Comparison of ENCODE assay signal across 31 mouse cellular contexts in the genomic region with DNA sequence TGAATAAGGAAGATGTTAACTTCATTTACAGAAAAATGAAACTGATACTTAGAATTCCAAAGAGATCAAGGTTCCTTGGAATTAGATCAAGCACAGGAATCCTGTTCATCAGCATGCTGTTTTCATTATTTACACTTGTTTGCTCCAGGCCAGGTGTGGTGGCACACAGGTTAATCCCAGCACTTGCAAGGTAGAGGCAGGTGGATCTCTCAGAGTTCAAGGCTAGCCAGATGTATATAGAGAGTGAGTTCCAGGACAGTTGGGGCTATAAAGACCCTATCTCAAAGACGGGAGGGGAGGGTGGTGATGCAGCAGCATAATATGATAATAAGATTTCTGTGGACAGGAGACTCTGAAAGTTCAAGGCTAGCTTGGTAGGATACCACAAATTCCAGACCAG. TPM values are rescaled to one million over a fixed set of nuclear protein-coding genes. Genes with fewer than 3 reads are reported as not detected.
DNase-seq lines count a peak whose midpoint lies in the region; ATAC-seq and TF ChIP-seq lines count a peak whose summit lies in the region.
"Had no signal": no experiment of that assay in that cellular context is flagged by ENCODE, and none has a peak within 500 bp of the region (broad histone marks: within the 10 kb centered on the region; RNA-seq: fewer than 3 reads in every experiment).

No protein-coding gene starts in this region.

- TF ChIP-seq CTCF in ES-Bruce4 (IDR thresholded peaks at IDR 0.05; ENCODE audit: low read depth, low read length), result no peak

- DNase-seq in heart, adult 11 months, result peak; percentile 71
- DNase-seq in heart, adult 18-20 months, result no peak
- no peak for DNase-seq in liver, embryonic 11.5 days (ENCODE audit: low spot score)
- DNase-seq in liver, result no peak
- DNase-seq in liver, embryonic 13.5 days, result no peak
- DNase-seq in right cerebral cortex, postnatal 25 days, result no peak
- DNase-seq: cerebellum, adult 8-10 months; cerebellum, postnatal 25 days; gastrocnemius, adult 2 months; heart, postnatal 14 days; kidney, adult 2 months; kidney, postnatal 36 days; retina, postnatal 1 day; right cerebral cortex, postnatal 4 days; thymus, adult 2 months; thymus, postnatal 36 days had no signal

- WGBS in liver, embryonic 11.5 days, result 38% methylated on average over 1 of the region's 1 CpGs
- 34% methylated on average over 1 of the region's 1 CpGs for WGBS in liver, embryonic 13.5 days (ENCODE audit: insufficient replicate concordance)

- H3K4me3 ChIP-seq in liver, embryonic 11.5 days (ENCODE audit: low read depth, low read length), result no peak overlapping the region
- peak overlapping the region; percentile 59 for H3K4me3 ChIP-seq in ES-Bruce4 (ENCODE audit: low read depth, low read length)
- H3K4me3 ChIP-seq in liver, embryonic 13.5 days (replicated peaks), result no peak overlapping the region
- H3K4me3 ChIP-seq: gastrocnemius, adult 2 months; hindbrain, embryonic 12.5 days; left cerebral cortex, adult 2 months; limb, embryonic 12.5 days; liver, embryonic 15.5 days; lung, embryonic 15.5 days; myocyte had no signal

- no peak for ATAC-seq in liver, embryonic 11.5 days (replicated peaks; ENCODE audit: low FRiP score)
- no peak for ATAC-seq in liver, embryonic 13.5 days (ENCODE audit: low read depth)
- ATAC-seq: CD4-positive, CD25-positive, alpha-beta regulatory T cell, adult 4 months; forebrain, embryonic 15.5 days; midbrain, embryonic 16.5 days; Patski had no signal

- no peak overlapping the region for H3K27ac ChIP-seq in liver, embryonic 11.5 days (ENCODE audit: low read depth, low read length)
- H3K27ac ChIP-seq in ES-Bruce4 (ENCODE audit: insufficient read depth, low read length), result peak overlapping the region; percentile 61; the same call in 1 of the 2 replicates
- H3K27ac ChIP-seq in liver, embryonic 13.5 days, result no peak overlapping the region
- H3K27ac ChIP-seq: forebrain, embryonic 15.5 days; gastrocnemius, adult 2 months; hindbrain, embryonic 12.5 days; layer of hippocampus, adult 2 months; left cerebral cortex, adult 2 months; limb, embryonic 12.5 days; liver, embryonic 15.5 days; lung, embryonic 15.5 days; midbrain, embryonic 10.5 days; stomach, postnatal 0 days had no signal

- peaks cover 30% of the 10 kb centered on the region for H3K4me1 ChIP-seq in liver, embryonic 11.5 days (replicated peaks; ENCODE audit: control insufficient read depth, insufficient read depth, low read length)
- peaks cover under 1% of the 10 kb centered on the region for H3K4me1 ChIP-seq in ES-Bruce4 (ENCODE audit: control insufficient read depth, insufficient read depth, low read length)
- H3K4me1 ChIP-seq in liver, embryonic 13.5 days (replicated peaks), result peaks cover 72% of the 10 kb centered on the region

- peak overlapping the region; percentile 79 for H3K4me2 ChIP-seq in liver, embryonic 11.5 days
- H3K4me2 ChIP-seq in liver, embryonic 13.5 days, result 0 out of 2 replicates have a peak overlapping the region, but pooled peaks have one; percentile 99

- no peak overlapping the region for H3K9ac ChIP-seq in liver, embryonic 11.5 days (ENCODE audit: low read depth, low read length)
- peak overlapping the region; percentile 74 for H3K9ac ChIP-seq in ES-Bruce4 (ENCODE audit: low read depth, poor library complexity, severe bottlenecking)
- H3K9ac ChIP-seq in liver, embryonic 13.5 days, result peak overlapping the region; percentile 3; the same call in 1 of the 2 replicates
- H3K9ac ChIP-seq: forebrain, embryonic 15.5 days; hindbrain, embryonic 12.5 days; limb, embryonic 12.5 days; liver, embryonic 15.5 days; lung, embryonic 15.5 days had no signal

- H3K9me3 ChIP-seq in liver, embryonic 11.5 days (ENCODE audit: control insufficient read depth, low read length), result no peaks in the 10 kb centered on the region
- no peaks in the 10 kb centered on the region for H3K9me3 ChIP-seq in ES-Bruce4 (replicated peaks; ENCODE audit: control insufficient read depth, insufficient read depth, low read length, poor library complexity, severe bottlenecking)
- H3K9me3 ChIP-seq in liver, embryonic 13.5 days (replicated peaks), result no peaks in the 10 kb centered on the region
- H3K9me3 ChIP-seq: forebrain, embryonic 15.5 days; hindbrain, embryonic 12.5 days; limb, embryonic 12.5 days; liver, embryonic 15.5 days; lung, embryonic 15.5 days; midbrain, embryonic 10.5 days had no signal

- H3K27me3 ChIP-seq in liver, embryonic 11.5 days (replicated peaks; ENCODE audit: control insufficient read depth, insufficient read depth, low read length), result no peaks in the 10 kb centered on the region
- H3K27me3 ChIP-seq in ES-Bruce4 (ENCODE audit: control insufficient read depth, insufficient read depth, low read length, poor library complexity, severe bottlenecking), result no peaks in the 10 kb centered on the region
- H3K27me3 ChIP-seq in liver, embryonic 13.5 days, result no peaks in the 10 kb centered on the region
- H3K27me3 ChIP-seq: forebrain, embryonic 15.5 days; hindbrain, embryonic 12.5 days; limb, embryonic 12.5 days; liver, embryonic 15.5 days; lung, embryonic 15.5 days; Patski had no signal

- no peak for TF ChIP-seq POLR2A in ES-Bruce4 (IDR thresholded peaks at IDR 0.05; ENCODE audit: insufficient read depth, low read length)

- H3K36me3 ChIP-seq in liver, embryonic 11.5 days (ENCODE audit: control insufficient read depth, insufficient read depth, low read length), result no peaks in the 10 kb centered on the region; the same call in 1 of the 2 replicates
- H3K36me3 ChIP-seq in ES-Bruce4 (ENCODE audit: control insufficient read depth, insufficient read depth, low read length, poor library complexity, severe bottlenecking), result peaks cover 2% of the 10 kb centered on the region; the same call in 1 of the 2 replicates
- H3K36me3 ChIP-seq in liver, embryonic 13.5 days, result no peaks in the 10 kb centered on the region
- H3K36me3 ChIP-seq: forebrain, embryonic 15.5 days; hindbrain, embryonic 12.5 days; limb, embryonic 12.5 days; liver, embryonic 15.5 days; lung, embryonic 15.5 days had no signal

- no peak for TF ChIP-seq EP300 in ES-Bruce4 (IDR thresholded peaks at IDR 0.05; ENCODE audit: insufficient read depth, low read depth, low read length)

RNA-seq across cellular contexts. Expression of a gene that starts 3.1 kb away (rescaled TPM):
- total RNA-seq in heart, adult 18-20 months (2021), result 10 to 100 TPM; 59.4 to 66.1 TPM
- 127 and 143 TPM in 2 replicates for polyA plus RNA-seq in liver, embryonic 11.5 days (2014; fragmentation: Nextera tagmentation; extraction: Ambion mirVana)
- polyA plus RNA-seq in ES-Bruce4 (2011; ENCODE audit: insufficient read depth, insufficient read length, low read depth, missing spikeins), result 203 and 213 TPM in 2 replicates
- polyA plus RNA-seq in liver, embryonic 13.5 days (2015; fragmentation: Nextera tagmentation; extraction: Ambion mirVana), result 79.7 and 93.4 TPM in 2 replicates

RNA-seq across cellular contexts. Expression of a gene that starts 36.7 kb away (rescaled TPM):
- 1 to 10 TPM; 4.6 to 5.5 TPM for total RNA-seq in heart, adult 18-20 months (2021)
- polyA plus RNA-seq in liver, embryonic 11.5 days (2014; fragmentation: Nextera tagmentation; extraction: Ambion mirVana), result 0.45 TPM in 2 replicates
- polyA plus RNA-seq in ES-Bruce4 (2011; ENCODE audit: insufficient read depth, insufficient read length, low read depth, missing spikeins), result 5.2 and 6.1 TPM in 2 replicates
- 0.17 and 0.21 TPM in 2 replicates for polyA plus RNA-seq in liver, embryonic 13.5 days (2015; fragmentation: Nextera tagmentation; extraction: Ambion mirVana)
- total RNA-seq: megakaryocyte progenitor cell, adult 5-6 weeks had no signal

RNA-seq across cellular contexts. Expression of a gene that starts 57.3 kb away (rescaled TPM):
- total RNA-seq in heart, adult 18-20 months (2021), result 10 to 100 TPM; 43.5 to 43.7 TPM
- polyA plus RNA-seq in liver, embryonic 11.5 days (2014; fragmentation: Nextera tagmentation; extraction: Ambion mirVana), result 24.1 and 26.9 TPM in 2 replicates
- polyA plus RNA-seq in ES-Bruce4 (2011; ENCODE audit: insufficient read depth, insufficient read length, low read depth, missing spikeins), result 66.0 and 72.8 TPM in 2 replicates
- polyA plus RNA-seq in liver, embryonic 13.5 days (2015; fragmentation: Nextera tagmentation; extraction: Ambion mirVana), result 23.9 and 28.3 TPM in 2 replicates
